Mouse (Mus musculus): ENCODE measurements around the gene Lysmd1. TPM values are rescaled to one million over a fixed set of nuclear protein-coding genes. Genes with fewer than 3 reads are reported as not detected.

The Lysmd1 gene
- polyA plus RNA-seq, 1 experiment from 2014 or later: 14.4 TPM

DNA sequence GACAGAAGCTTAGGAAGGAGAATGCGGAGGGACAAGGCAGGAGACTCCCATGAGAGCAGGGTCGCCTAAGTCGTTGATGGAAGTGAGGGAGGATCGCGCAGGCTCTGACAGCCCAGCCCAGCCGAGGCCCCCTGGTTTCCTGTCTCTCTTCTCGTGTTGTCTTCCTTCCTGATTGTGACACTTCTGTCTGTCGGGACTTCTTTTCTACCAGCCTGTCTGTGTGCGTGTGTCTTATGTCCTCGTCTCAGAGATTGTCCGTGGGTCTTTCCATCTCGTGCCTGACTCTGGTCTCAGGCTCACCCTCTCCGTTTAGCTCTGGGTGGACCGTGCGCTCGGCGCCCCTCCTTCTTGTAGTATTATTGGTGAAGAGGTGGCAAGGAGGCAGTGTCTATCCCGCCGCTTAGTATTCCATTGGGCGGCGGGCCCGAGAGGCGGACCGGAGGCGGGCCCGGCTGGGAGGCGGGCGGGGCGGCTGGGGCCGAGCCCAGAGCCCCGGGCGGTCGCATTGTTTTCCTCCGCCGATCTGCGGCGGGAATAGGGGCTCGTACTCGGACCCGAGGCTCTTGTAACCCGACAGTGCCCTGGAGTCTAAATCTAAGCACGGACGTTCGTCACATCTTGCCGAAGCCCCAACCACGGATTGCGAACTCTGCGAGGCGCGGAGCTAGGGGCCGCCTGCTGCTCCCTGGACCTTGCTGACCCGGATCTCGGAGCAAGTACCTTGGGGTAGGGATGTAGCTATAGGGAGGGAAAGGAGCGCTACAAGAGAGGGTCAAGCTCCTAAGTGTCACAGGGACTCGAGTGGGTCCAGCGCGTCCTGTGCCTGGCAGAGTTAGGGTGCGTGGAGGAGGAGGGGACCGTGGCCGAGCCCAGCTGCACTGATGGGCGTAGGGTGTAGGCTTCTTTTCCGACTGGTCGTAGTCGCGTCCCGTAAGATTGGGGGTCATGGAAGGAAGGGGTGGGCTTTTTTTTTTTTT lies 26.4 kb downstream of the Lysmd1 start, which contains the start of gene Sema6c:
TSS of gene Sema6c (plus strand) at position 471 of the 977 bp plus-strand sequence.
- peaks cover 12% of the 10 kb centered on the region; the same call in 1 of the 2 replicates for H3K4me1 ChIP-seq (replicated peaks; ENCODE audit: insufficient read depth, low read length)
- ATAC-seq (replicated peaks; ENCODE audit: low FRiP score, low read depth): peak; percentile 95
- peak within 1 kb of the TSS; percentile 61 for H3K9ac ChIP-seq (ENCODE audit: low read depth, low read length)
- H3K27me3 ChIP-seq (ENCODE audit: insufficient read depth, low read length): no peaks in the 10 kb centered on the region
- H3K9me3 ChIP-seq (replicated peaks; ENCODE audit: low read length): no peaks in the 10 kb centered on the region
- no peaks in the 10 kb centered on the region for H3K36me3 ChIP-seq (ENCODE audit: insufficient read depth, low read length)
- no peak for TF ChIP-seq CTCF (IDR thresholded peaks at IDR 0.05; ENCODE audit: low read depth)
- under 1% methylated on average over 66 of the region's 66 CpGs for WGBS
- peak; percentile 97 for DNase-seq (ENCODE audit: low spot score)
- H3K27ac ChIP-seq: no peak within 1 kb of the TSS
- peak within 1 kb of the TSS; percentile 97 for H3K4me2 ChIP-seq (ENCODE audit: low read length)
- H3K4me3 ChIP-seq (replicated peaks; ENCODE audit: low read depth, low read length): peak within 1 kb of the TSS; percentile 64

- no peak overlapping the region for H3K27ac ChIP-seq
- no peaks in the 10 kb centered on the region for H3K36me3 ChIP-seq (ENCODE audit: insufficient read depth, low read length)
- ATAC-seq (replicated peaks; ENCODE audit: low FRiP score, low read depth) (peak; percentile 19; the same call in 1 of the 2 replicates), DNase-seq (ENCODE audit: low spot score) (peak; percentile 39)
- H3K4me2 ChIP-seq (ENCODE audit: low read length): peak overlapping the region; percentile 97
- WGBS: 0% methylated on average over 22 of the region's 30 CpGs
- no peak for TF ChIP-seq CTCF (IDR thresholded peaks at IDR 0.05; ENCODE audit: low read depth)
- no peaks in the 10 kb centered on the region for H3K27me3 ChIP-seq (ENCODE audit: insufficient read depth, low read length)
- H3K4me1 ChIP-seq (replicated peaks; ENCODE audit: insufficient read depth, low read length): peaks cover 12% of the 10 kb centered on the region; the same call in 1 of the 2 replicates
- H3K9ac ChIP-seq (ENCODE audit: low read depth, low read length): peak overlapping the region; percentile 61
- H3K9me3 ChIP-seq (replicated peaks; ENCODE audit: low read length): no peaks in the 10 kb centered on the region
- H3K4me3 ChIP-seq (replicated peaks; ENCODE audit: low read depth, low read length): peak overlapping the region; percentile 64
Observed at GRCm38 (mm10) chr3:95161041-95161551, 27.2 kb downstream of the Lysmd1 start.

DNA sequence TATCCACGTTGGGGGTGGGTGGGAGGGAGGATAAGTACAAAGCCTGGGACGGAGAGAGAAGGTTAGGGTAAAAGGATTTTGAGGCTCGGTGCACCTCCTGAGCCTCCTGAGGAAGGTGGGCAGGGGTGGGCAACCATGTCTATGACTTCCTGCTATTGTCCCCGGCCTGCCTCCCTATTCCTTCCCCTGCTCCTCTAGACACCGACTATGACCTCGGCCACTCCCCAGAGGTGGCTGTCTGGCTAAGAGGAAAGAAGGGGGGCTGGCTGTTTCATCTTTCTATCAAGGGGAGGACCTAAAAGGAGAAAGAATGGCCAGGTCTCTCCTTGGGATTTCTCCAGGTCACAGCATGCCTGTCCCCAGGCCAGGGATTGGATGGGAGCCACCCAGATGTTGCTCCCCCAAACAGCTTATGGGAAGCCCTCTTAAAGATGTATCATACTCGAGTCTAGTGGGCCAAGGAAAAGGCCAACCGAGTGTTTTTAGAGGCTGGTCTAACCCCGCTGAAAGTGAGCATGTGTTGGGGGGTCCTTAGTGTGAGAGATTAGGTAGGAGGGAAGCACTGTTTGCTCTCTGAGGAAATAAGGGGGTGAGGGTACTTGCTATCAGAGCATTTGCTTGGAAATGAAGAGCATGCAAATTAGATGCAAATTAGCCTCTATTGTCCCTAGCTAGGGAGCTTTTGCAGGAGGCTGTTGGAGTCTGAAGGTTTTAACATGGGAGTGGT lies 27.9 kb downstream of the Lysmd1 start:
- ATAC-seq (replicated peaks; ENCODE audit: low FRiP score, low read depth) (no peak), DNase-seq (ENCODE audit: low spot score) (no peak)
- 15% methylated on average over 8 of the region's 9 CpGs for WGBS
- Histone ChIP-seq H3K4me1 (replicated peaks; ENCODE audit: insufficient read depth, low read length) (peaks cover 12% of the 10 kb centered on the region; the same call in 1 of the 2 replicates), H3K4me3 (replicated peaks; ENCODE audit: low read depth, low read length) (peak overlapping the region; percentile 64), H3K36me3 (ENCODE audit: insufficient read depth, low read length) (no peaks in the 10 kb centered on the region), H3K27ac (no peak overlapping the region), H3K4me2 (ENCODE audit: low read length) (peak overlapping the region; percentile 97), H3K27me3 (ENCODE audit: insufficient read depth, low read length) (no peaks in the 10 kb centered on the region), H3K9ac (ENCODE audit: low read depth, low read length) (peak overlapping the region; percentile 61), H3K9me3 (replicated peaks; ENCODE audit: low read length) (no peaks in the 10 kb centered on the region)
- no peak for TF ChIP-seq CTCF (IDR thresholded peaks at IDR 0.05; ENCODE audit: low read depth)

DNA sequence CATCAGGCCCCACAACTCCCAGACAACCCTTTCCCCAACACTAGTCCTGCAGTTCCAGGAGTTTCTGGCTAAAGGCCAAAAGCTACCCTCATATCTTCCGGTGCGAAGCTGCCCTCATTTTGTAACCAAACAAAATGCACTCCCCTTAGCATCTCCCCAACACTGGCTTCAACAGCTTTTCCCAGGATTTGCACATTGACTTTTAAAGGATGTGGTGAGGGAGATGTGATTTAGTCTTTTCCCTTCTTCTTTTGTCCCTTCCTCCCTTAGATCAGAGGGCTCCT lies 28.4 kb downstream of the Lysmd1 start:
- no peaks in the 10 kb centered on the region for H3K9me3 ChIP-seq (replicated peaks; ENCODE audit: low read length)
- H3K27me3 ChIP-seq (ENCODE audit: insufficient read depth, low read length): no peaks in the 10 kb centered on the region
- DNase-seq (ENCODE audit: low spot score): no peak
- peaks cover 12% of the 10 kb centered on the region; the same call in 1 of the 2 replicates for H3K4me1 ChIP-seq (replicated peaks; ENCODE audit: insufficient read depth, low read length)
- no peak overlapping the region for H3K4me3 ChIP-seq (replicated peaks; ENCODE audit: low read depth, low read length)
- no peaks in the 10 kb centered on the region for H3K36me3 ChIP-seq (ENCODE audit: insufficient read depth, low read length)
- H3K27ac ChIP-seq: no peak overlapping the region
- no peak for ATAC-seq (replicated peaks; ENCODE audit: low FRiP score, low read depth)
- WGBS: 54% methylated on average over 2 of the region's 2 CpGs
- TF ChIP-seq CTCF (IDR thresholded peaks at IDR 0.05; ENCODE audit: low read depth): no peak
- H3K4me2 ChIP-seq (ENCODE audit: low read length): peak overlapping the region; percentile 97; the same call in 1 of the 2 replicates
- H3K9ac ChIP-seq (ENCODE audit: low read depth, low read length): no peak overlapping the region

GRCm38 (mm10) chr3:95163419-95164255 lies 29.7 kb downstream of the Lysmd1 start:
- Histone ChIP-seq H3K4me1 (replicated peaks; ENCODE audit: insufficient read depth, low read length) (peaks cover 12% of the 10 kb centered on the region; the same call in 1 of the 2 replicates), H3K9ac (ENCODE audit: low read depth, low read length) (no peak overlapping the region), H3K27ac (no peak overlapping the region), H3K4me2 (ENCODE audit: low read length) (no peak overlapping the region), H3K4me3 (replicated peaks; ENCODE audit: low read depth, low read length) (no peak overlapping the region), H3K36me3 (ENCODE audit: insufficient read depth, low read length) (no peaks in the 10 kb centered on the region), H3K27me3 (ENCODE audit: insufficient read depth, low read length) (no peaks in the 10 kb centered on the region), H3K9me3 (replicated peaks; ENCODE audit: low read length) (no peaks in the 10 kb centered on the region)
- ATAC-seq (replicated peaks; ENCODE audit: low FRiP score, low read depth) (no peak), DNase-seq (ENCODE audit: low spot score) (no peak)
- 48% methylated on average over 11 of the region's 11 CpGs for WGBS
- TF ChIP-seq CTCF (IDR thresholded peaks at IDR 0.05; ENCODE audit: low read depth): no peak
